Mouse (Mus musculus): ENCODE measurements around the gene Fam83g.
"Not testable (repeated sequence)": the region's sequence is repeated elsewhere in the genome, so short reads cannot be mapped to it uniquely, and the experiment has no call there.

Fam83g gene

DNA sequence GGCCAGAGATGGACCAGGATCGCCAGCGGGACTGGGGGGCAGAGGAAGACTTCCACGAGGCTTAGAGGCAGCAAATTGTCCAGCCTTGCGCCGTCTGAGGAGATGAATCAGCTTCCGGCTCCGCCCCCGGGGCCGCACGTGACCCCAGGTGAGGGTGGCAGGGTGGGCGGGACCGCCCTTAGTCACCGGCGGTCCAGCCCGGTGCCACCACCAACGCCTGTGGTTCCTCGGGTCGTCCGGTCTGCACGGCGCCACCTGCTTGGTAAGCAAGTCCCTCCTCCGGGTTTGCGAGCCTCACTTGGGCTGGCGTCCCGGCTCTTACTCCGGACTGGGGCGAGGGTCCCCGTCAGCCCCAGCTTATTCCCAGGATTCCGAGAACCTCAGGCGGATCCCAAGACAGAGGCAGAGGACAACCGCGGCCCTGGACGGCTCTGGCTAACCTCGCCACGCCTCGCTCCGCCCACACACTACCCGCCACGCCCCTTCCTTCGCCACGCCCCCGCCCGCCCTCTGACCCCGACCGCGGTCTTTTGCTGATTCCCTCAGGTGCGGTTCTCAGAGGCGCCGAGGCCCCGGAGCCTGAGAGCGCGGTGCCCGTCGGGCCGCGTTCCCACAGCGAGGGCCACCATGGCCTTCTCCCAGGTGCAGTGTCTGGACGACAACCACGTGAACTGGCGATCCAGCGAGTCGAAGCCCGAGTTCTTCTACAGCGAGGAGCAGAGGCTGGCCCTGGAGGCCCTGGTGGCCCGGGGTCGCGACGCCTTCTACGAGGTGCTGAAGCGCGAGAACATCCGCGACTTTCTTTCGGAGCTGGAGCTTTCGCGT is at the start of gene Fam83g:
TSS of gene Fam83g (plus strand) at position 185 of the 825 bp plus-strand sequence.
- DNase-seq, result no peak

DNA sequence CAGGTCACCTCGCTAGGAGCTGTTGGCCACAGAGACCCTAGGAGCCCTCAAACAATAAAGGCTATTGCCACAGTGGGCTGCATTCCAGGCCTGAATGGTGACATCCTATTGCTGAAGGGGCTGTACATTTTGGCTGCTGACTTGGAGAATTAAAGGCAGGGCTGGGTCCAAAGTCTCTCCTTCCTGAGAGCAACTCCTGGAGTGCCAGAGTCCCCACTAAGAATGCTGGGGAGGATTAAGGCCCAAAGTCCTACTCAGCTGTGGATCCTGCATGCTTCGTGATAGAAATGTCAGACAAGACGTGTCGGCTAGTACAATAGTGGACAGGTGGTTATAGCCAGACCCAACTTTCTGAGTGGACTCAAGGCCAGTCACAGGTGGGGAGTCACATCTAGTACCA is 47.6 kb upstream of the Fam83g start:
- DNase-seq, result not testable (repeated sequence)

GRCm38 (mm10) chr11:61637413-61637812 is 46.5 kb upstream of the Fam83g start:
- DNase-seq, result no peak

GRCm38 (mm10) chr11:61637856-61638255 is 46.0 kb upstream of the Fam83g start:
- DNase-seq, result no peak

- DNase-seq, result no peak
Measured at GRCm38 (mm10) chr11:61638764-61639536, 44.9 kb upstream of the Fam83g start.

DNA sequence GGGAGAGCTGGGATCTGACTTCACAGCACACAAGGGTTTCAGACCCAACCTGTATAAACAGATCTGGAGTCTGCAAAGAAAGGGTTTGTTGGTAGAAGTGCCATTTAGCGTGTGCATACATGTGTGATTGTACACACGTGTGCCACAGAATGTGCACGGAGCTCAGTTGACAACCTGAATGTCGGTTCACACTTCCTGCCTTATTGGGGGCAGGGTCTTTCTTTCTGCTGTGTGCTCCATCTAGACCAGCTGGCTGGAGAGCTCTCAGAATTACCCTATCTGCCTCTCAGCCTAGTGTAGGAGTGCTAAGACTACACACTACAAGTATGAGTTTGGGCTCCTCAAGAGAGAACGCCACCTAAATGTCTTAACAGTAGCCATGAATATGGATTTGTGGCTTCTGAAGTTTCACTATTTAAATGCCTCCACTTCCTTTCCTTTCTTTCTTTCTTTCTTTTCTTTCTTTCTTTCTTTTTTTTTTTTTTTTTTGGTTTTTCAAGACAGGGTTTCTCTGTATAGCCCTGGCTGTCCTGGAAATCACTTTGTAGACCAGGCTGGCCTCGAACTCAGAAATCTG is 44.2 kb upstream of the Fam83g start:
- DNase-seq, result no peak

GRCm38 (mm10) chr11:61640585-61640984 is 43.3 kb upstream of the Fam83g start:
- DNase-seq, result not testable (repeated sequence)

DNA sequence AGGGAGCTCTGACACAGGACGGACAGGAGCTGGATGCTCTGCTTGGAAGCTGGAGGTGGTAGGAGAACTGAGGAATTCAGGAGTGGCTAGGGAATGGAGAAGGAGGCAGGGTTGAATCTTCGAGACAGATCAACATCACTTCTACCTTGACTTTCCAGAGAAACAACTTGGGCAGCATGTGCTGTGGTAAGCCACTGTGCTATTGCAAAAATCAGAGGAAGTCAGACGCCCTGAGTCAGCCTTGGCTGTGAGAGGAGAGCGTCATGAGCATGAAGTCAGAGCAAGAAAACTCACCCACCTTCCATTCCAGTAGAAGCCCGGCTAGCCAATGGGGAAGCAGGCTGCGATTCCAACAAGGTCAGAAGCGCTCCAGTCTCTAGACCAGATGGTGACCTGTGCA is 41.8 kb upstream of the Fam83g start:
- no peak for DNase-seq

- DNase-seq, result no peak
Measured at GRCm38 (mm10) chr11:61643184-61643961, 40.5 kb upstream of the Fam83g start.

DNA sequence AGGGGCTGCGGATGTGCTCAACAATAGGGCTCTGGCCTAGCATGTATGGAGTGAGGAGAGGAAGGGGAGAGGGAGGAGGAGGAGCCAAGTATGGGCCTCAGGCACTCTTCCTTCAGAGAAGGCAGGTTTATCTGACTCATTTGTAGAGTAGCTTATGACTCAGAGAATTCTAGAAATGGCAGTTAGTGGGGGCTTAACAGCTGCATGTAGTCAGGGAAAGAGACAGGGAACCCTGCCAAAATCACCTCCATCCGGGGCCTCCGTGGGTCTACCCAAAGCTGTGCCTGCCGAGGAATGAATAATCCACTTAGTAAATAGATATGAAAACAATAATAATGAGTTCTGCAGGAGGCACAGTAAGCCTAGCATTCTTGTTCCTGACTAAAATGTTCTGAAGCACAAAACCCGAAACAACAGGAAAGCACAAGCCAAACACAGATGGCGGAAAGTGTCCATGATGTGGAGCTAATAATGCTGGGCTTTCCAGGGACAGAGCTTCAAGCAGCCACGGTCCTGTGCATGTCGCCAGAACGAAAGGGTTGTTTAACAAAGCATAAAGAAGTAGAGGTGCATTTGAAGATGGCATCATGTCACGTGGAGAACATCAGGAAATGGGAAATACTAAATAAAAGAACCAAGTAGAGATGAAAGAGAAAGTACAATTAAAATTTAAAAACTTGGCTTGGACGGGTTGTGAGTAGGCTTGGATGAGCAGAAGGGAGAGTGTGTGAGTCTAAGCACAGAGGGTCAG is 39.1 kb upstream of the Fam83g start:
- peak; percentile 78 for DNase-seq

GRCm38 (mm10) chr11:61645357-61645857 is 38.5 kb upstream of the Fam83g start:
- DNase-seq, result no peak

GRCm38 (mm10) chr11:61646499-61647039 is 37.3 kb upstream of the Fam83g start:
- no peak for DNase-seq

DNA sequence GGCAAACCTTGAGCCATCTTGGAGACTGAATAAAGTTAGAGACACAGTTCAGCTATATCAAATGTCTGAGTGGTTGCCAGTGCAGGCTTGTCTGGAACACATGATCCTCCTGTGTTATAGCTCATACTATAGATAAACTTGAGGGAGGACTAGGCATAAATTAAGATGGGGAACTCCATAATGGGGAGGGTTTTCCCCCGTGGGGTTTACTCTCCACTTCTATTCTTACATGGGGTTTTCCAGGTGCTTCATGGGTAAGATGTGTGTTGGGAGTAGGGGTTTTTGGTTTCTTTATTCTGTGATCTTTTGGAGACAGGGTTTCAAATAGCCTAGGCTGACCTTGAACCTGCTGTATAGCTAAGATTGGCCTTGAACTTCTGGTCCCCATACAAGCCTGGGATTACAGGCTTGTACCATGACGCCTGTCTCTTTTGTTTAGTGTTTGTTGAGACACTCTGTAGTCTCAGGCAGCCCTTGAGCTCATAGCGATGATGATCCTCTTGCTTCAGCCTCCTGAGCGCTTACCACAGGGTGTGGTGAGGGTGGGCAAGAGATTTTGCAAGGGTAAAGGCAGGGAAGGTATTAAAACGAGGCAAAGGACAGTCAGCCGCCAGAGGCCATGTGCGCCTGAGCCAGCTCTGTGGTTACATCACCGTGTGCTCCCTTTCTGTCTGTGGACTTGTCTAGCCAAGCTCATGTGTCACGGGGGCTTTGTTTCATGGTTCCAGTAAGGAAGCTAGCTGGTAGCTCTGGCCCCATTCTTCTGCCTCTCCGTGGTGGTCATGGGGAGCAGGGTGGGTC is 36.6 kb upstream of the Fam83g start:
- DNase-seq, result no peak

- no peak for DNase-seq
Measured at GRCm38 (mm10) chr11:61647956-61648748, 35.7 kb upstream of the Fam83g start.

DNA sequence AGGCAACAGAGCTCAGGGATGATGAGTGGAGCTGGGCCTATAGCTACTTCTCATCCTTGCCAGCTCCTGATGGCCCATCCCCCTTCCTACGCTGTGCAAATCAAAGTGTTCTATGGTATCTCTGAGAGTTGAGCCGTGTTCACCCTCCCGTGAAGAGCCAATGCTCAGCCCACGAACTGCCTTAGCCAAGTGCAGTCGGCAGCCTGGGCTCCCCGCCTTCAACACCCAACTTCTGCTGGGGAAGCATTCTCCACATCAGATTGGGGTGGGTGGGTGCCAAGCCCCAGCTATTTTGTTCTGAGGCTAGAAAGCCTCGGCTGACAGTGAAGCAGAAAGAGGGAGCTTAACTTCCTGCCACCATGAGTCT is 35.2 kb upstream of the Fam83g start:
- peak; percentile 76 for DNase-seq

DNA sequence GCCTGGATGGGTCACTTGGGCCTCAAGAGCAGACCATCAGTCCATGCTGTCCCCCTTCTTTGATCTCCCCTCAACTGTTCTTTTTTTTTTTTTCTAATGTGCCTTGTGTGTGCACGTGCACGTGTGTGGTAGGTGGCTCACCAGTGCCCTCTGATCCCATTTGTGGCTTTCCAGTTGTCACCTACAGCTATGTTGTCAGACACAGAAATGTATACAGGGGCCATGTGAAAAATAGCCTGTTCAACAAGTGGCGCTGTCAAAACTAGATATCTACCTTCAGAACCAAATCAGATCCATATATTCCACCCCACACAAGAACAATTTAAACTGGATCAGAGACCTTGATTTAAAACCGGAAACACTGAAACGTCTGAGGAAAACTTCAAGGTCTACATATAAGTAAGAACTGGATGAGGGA is 34.7 kb upstream of the Fam83g start:
- DNase-seq, result no peak

GRCm38 (mm10) chr11:61649626-61650025 is 34.3 kb upstream of the Fam83g start:
- no peak for DNase-seq

DNA sequence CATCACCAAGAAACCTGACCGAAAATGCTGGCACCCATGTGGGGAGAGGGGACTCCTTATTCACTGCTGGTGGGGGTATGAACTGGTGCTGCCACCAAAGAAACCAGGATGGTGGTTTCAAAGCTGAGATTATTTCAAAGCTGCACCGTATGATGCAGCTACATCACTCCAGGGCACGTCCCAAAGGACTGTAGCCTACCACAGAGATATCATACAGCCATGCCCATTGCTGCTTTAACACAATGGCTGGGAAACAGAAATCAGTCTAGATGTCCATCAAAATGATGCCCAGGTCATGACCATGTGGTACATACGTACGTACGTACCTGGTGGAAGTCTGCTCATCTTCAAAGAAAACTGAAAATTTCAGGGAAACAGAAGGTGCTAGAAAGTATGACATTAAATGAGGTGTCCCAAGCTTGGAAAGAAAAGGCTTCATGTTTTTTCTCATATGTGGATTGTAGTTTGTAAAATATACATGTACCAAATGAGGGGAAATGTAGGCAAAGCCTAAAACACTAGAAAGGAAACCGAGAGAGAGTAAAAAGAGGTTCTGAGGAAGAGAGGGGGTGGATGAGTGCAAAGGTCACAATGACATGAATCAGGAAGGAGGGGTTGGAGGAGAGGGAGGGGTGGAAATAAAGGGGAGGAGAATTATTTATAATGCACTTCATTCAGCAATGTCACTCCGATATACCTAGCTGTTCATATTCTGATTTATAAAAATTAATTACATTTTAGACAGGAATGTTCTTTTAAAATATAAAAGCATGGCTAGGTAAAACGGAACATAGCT is 33.2 kb upstream of the Fam83g start:
- DNase-seq, result no peak

GRCm38 (mm10) chr11:61652216-61652615 is 31.7 kb upstream of the Fam83g start:
- no peak for DNase-seq
